Mouse (Mus musculus) layer of hippocampus, postnatal 10 days (tissue): ENCODE measurements around the gene Boc. TPM values are rescaled to one million over a fixed set of nuclear protein-coding genes. Genes with fewer than 3 reads are reported as not detected.

Experiments
- DNase-seq, 2 experiments: peaks; one replicate each; pipeline ENCODE4 v3.0.0; 2021; ENCODE audit warnings: low spot score in 2 of 2
- total RNA-seq, 2 experiments: library from RNA; stranded (reverse); gene quantifications; 2 replicates each; pipeline ENCODE4 v1.2.3; 2021

Gene Boc
- total RNA-seq, 2 experiments from 2014 or later, result 10.8 to 11.3 TPM

- no peak for DNase-seq
Observed at GRCm38 (mm10) chr16:44529691-44530090, 29.0 kb downstream of the Boc start.

- no peak for DNase-seq
Observed at GRCm38 (mm10) chr16:44528955-44529354, 29.7 kb downstream of the Boc start.

GRCm38 (mm10) chr16:44527218-44527905 is 31.3 kb downstream of the Boc start:
- no peak for DNase-seq

- DNase-seq, result no peak
Observed at GRCm38 (mm10) chr16:44526689-44527088, 32.0 kb downstream of the Boc start.

- DNase-seq, result no peak
Observed at GRCm38 (mm10) chr16:44526044-44526443, 32.7 kb downstream of the Boc start.

- DNase-seq, result no peak
Observed at GRCm38 (mm10) chr16:44523595-44523994, 35.1 kb downstream of the Boc start.

GRCm38 (mm10) chr16:44516498-44516897 is 42.2 kb downstream of the Boc start:
- no peak for DNase-seq

- no peak for DNase-seq
Observed at GRCm38 (mm10) chr16:44510521-44511213, 48.0 kb downstream of the Boc start.

- DNase-seq, result no peak
Observed at GRCm38 (mm10) chr16:44509458-44510344, 49.0 kb downstream of the Boc start.

GRCm38 (mm10) chr16:44508772-44509171 is 49.9 kb downstream of the Boc start:
- no peak for DNase-seq

- DNase-seq, result no peak
Observed at GRCm38 (mm10) chr16:44508025-44508424, 50.7 kb downstream of the Boc start.

- DNase-seq, result no peak
Observed at GRCm38 (mm10) chr16:44507027-44507929, 51.4 kb downstream of the Boc start.

- DNase-seq, result no peak
Observed at GRCm38 (mm10) chr16:44505243-44505642, 53.5 kb downstream of the Boc start.

GRCm38 (mm10) chr16:44502895-44503575 is 55.7 kb downstream of the Boc start:
- DNase-seq, result no peak

- no peak for DNase-seq
Observed at GRCm38 (mm10) chr16:44502325-44502724, 56.4 kb downstream of the Boc start.

- no peak for DNase-seq
Observed at GRCm38 (mm10) chr16:44501783-44502182, 56.9 kb downstream of the Boc start.

- DNase-seq, result no peak
Observed at GRCm38 (mm10) chr16:44498447-44498846, 60.2 kb downstream of the Boc start.

GRCm38 (mm10) chr16:44496971-44497464 is 61.7 kb downstream of the Boc start:
- DNase-seq, result no peak

GRCm38 (mm10) chr16:44494441-44495108 is 64.1 kb downstream of the Boc start:
- no peak for DNase-seq
